Mouse (Mus musculus): ENCODE results near the gene Pla2g2f. TPM values are rescaled to one million over a fixed set of nuclear protein-coding genes. Genes with fewer than 3 reads are reported as not detected.

Gene Pla2g2f
- polyA plus RNA-seq, 1 experiment from 2014 or later: not detected

GRCm38 (mm10) chr4:138797217-138797570, 39.8 kb upstream of the Pla2g2f start:
- no peak for TF ChIP-seq CTCF (IDR thresholded peaks at IDR 0.05; ENCODE audit: low read depth)
- peaks cover 3% of the 10 kb centered on the region; the same call in 1 of the 2 replicates for H3K4me1 ChIP-seq (ENCODE audit: insufficient read depth)
- no peaks in the 10 kb centered on the region for H3K27me3 ChIP-seq (ENCODE audit: insufficient read depth, low read length)
- no peaks in the 10 kb centered on the region for H3K36me3 ChIP-seq (ENCODE audit: insufficient read depth)
- ATAC-seq (ENCODE audit: insufficient read depth) (no peak), DNase-seq (peak; percentile 24)
- H3K9ac ChIP-seq: no peak overlapping the region
- H3K9me3 ChIP-seq (ENCODE audit: low read depth, low read length): no peaks in the 10 kb centered on the region
- 62% methylated on average over 4 of the region's 4 CpGs for WGBS
- H3K4me2 ChIP-seq: no peak overlapping the region
- H3K27ac ChIP-seq (ENCODE audit: low read depth): no peak overlapping the region
- H3K4me3 ChIP-seq (ENCODE audit: low read depth, low read length): no peak overlapping the region

- Histone ChIP-seq H3K4me1 (ENCODE audit: insufficient read depth) (peaks cover 3% of the 10 kb centered on the region; the same call in 1 of the 2 replicates), H3K4me3 (ENCODE audit: low read depth, low read length) (no peak overlapping the region), H3K27me3 (ENCODE audit: insufficient read depth, low read length) (no peaks in the 10 kb centered on the region), H3K4me2 (no peak overlapping the region), H3K9me3 (ENCODE audit: low read depth, low read length) (no peaks in the 10 kb centered on the region), H3K27ac (ENCODE audit: low read depth) (no peak overlapping the region), H3K36me3 (ENCODE audit: insufficient read depth) (no peaks in the 10 kb centered on the region), H3K9ac (no peak overlapping the region)
- DNase-seq: peak; percentile 51
- TF ChIP-seq CTCF (IDR thresholded peaks at IDR 0.05; ENCODE audit: low read depth): no peak
- ATAC-seq (ENCODE audit: insufficient read depth): no peak
- 26% methylated on average over 6 of the region's 6 CpGs for WGBS
These were observed 39.2 kb upstream of the Pla2g2f start for GRCm38 (mm10) chr4:138796513-138797216.

GRCm38 (mm10) chr4:138794344-138794743, 36.9 kb upstream of the Pla2g2f start:
- no peak overlapping the region for H3K4me2 ChIP-seq
- DNase-seq (no peak), ATAC-seq (ENCODE audit: insufficient read depth) (no peak)
- no peaks in the 10 kb centered on the region; the same call in 1 of the 2 replicates for H3K4me1 ChIP-seq (ENCODE audit: insufficient read depth)
- no peaks in the 10 kb centered on the region for H3K36me3 ChIP-seq (ENCODE audit: insufficient read depth)
- H3K9ac ChIP-seq: no peak overlapping the region
- no peak for TF ChIP-seq CTCF (IDR thresholded peaks at IDR 0.05; ENCODE audit: low read depth)
- no peak overlapping the region for H3K27ac ChIP-seq (ENCODE audit: low read depth)
- 87% methylated on average over 6 of the region's 6 CpGs for whole genome bisulfite sequencing
- H3K9me3 ChIP-seq (ENCODE audit: low read depth, low read length): no peaks in the 10 kb centered on the region
- H3K27me3 ChIP-seq (ENCODE audit: insufficient read depth, low read length): no peaks in the 10 kb centered on the region
- no peak overlapping the region for H3K4me3 ChIP-seq (ENCODE audit: low read depth, low read length)

DNA sequence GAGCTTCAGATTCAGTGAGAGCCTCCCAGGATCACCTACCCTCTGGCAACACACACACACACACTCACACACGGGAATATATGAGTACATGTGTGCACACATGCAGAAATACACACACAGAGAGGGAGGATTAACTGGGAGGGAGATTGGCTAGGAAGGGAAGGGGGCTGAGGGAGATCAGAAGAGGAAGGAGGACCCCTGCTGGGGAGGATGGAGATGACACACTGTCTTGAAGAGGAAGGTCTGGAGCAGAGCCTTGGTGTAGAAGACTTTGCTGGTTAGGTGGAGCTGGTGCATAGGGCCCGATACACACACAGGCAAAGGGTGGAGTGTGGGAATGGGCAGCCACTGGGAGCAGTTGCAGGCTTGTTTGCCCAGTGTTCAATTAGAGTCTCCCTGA, 35.9 kb upstream of the Pla2g2f start:
- WGBS: 51% methylated on average over 2 of the region's 2 CpGs
- peak; percentile 24; the same call in 1 of the 2 replicates for ATAC-seq (ENCODE audit: insufficient read depth)
- Histone ChIP-seq H3K9ac (no peak overlapping the region), H3K4me2 (no peak overlapping the region), H3K9me3 (ENCODE audit: low read depth, low read length) (no peaks in the 10 kb centered on the region), H3K4me1 (ENCODE audit: insufficient read depth) (no peaks in the 10 kb centered on the region; the same call in 1 of the 2 replicates), H3K36me3 (ENCODE audit: insufficient read depth) (no peaks in the 10 kb centered on the region), H3K4me3 (ENCODE audit: low read depth, low read length) (no peak overlapping the region), H3K27me3 (ENCODE audit: insufficient read depth, low read length) (no peaks in the 10 kb centered on the region), H3K27ac (ENCODE audit: low read depth) (no peak overlapping the region)
- DNase-seq: peak; percentile 59
- peak; percentile 76 for TF ChIP-seq CTCF (IDR thresholded peaks at IDR 0.05; ENCODE audit: low read depth)

- Histone ChIP-seq H3K4me3 (ENCODE audit: low read depth, low read length) (no peak overlapping the region), H3K9ac (no peak overlapping the region), H3K36me3 (ENCODE audit: insufficient read depth) (no peaks in the 10 kb centered on the region), H3K4me2 (no peak overlapping the region), H3K27me3 (ENCODE audit: insufficient read depth, low read length) (no peaks in the 10 kb centered on the region), H3K27ac (ENCODE audit: low read depth) (no peak overlapping the region), H3K9me3 (ENCODE audit: low read depth, low read length) (no peaks in the 10 kb centered on the region), H3K4me1 (ENCODE audit: insufficient read depth) (no peaks in the 10 kb centered on the region; the same call in 1 of the 2 replicates)
- TF ChIP-seq CTCF (IDR thresholded peaks at IDR 0.05; ENCODE audit: low read depth): no peak
- peak; percentile 73 for DNase-seq
- 16% methylated on average over 9 of the region's 9 CpGs for WGBS
- ATAC-seq (ENCODE audit: insufficient read depth): no peak
These were observed 35.2 kb upstream of the Pla2g2f start for GRCm38 (mm10) chr4:138792599-138792998.

GRCm38 (mm10) chr4:138791452-138791851, 34.0 kb upstream of the Pla2g2f start:
- Histone ChIP-seq H3K4me2 (no peak overlapping the region), H3K36me3 (ENCODE audit: insufficient read depth) (no peaks in the 10 kb centered on the region), H3K4me3 (ENCODE audit: low read depth, low read length) (no peak overlapping the region), H3K9me3 (ENCODE audit: low read depth, low read length) (no peaks in the 10 kb centered on the region), H3K4me1 (ENCODE audit: insufficient read depth) (no peaks in the 10 kb centered on the region; the same call in 1 of the 2 replicates), H3K9ac (no peak overlapping the region), H3K27me3 (ENCODE audit: insufficient read depth, low read length) (no peaks in the 10 kb centered on the region), H3K27ac (ENCODE audit: low read depth) (no peak overlapping the region)
- DNase-seq: peak; percentile 20
- no peak for ATAC-seq (ENCODE audit: insufficient read depth)
- 39% methylated on average over 6 of the region's 6 CpGs for WGBS
- no peak for TF ChIP-seq CTCF (IDR thresholded peaks at IDR 0.05; ENCODE audit: low read depth)

GRCm38 (mm10) chr4:138788381-138788780, 31.0 kb upstream of the Pla2g2f start:
- H3K9me3 ChIP-seq (ENCODE audit: low read depth, low read length): no peaks in the 10 kb centered on the region
- ATAC-seq (ENCODE audit: insufficient read depth) (no peak), DNase-seq (no peak)
- no peaks in the 10 kb centered on the region; the same call in 1 of the 2 replicates for H3K4me1 ChIP-seq (ENCODE audit: insufficient read depth)
- no peak overlapping the region for H3K4me3 ChIP-seq (ENCODE audit: low read depth, low read length)
- no peak overlapping the region for H3K27ac ChIP-seq (ENCODE audit: low read depth)
- no peaks in the 10 kb centered on the region for H3K36me3 ChIP-seq (ENCODE audit: insufficient read depth)
- H3K9ac ChIP-seq: no peak overlapping the region
- TF ChIP-seq CTCF (IDR thresholded peaks at IDR 0.05; ENCODE audit: low read depth): no peak
- no peaks in the 10 kb centered on the region for H3K27me3 ChIP-seq (ENCODE audit: insufficient read depth, low read length)
- WGBS: 71% methylated on average over 4 of the region's 4 CpGs
- no peak overlapping the region for H3K4me2 ChIP-seq
